Mouse (Mus musculus): Measurements from ENCODE around the gene Hat1. TPM values are rescaled to one million over a fixed set of nuclear protein-coding genes. Genes with fewer than 3 reads are reported as not detected.
"Not testable (repeated sequence)": the region's sequence is repeated elsewhere in the genome, so short reads cannot be mapped to it uniquely, and the experiment has no call there.

Gene Hat1
- polyA plus RNA-seq, 1 experiment from 2014 or later: 149 TPM

- H3K27ac ChIP-seq (ENCODE audit: low read depth): no peak overlapping the region
- no peaks in the 10 kb centered on the region for H3K27me3 ChIP-seq (ENCODE audit: insufficient read depth, low read length)
- H3K4me1 ChIP-seq (ENCODE audit: insufficient read depth): peaks cover 3% of the 10 kb centered on the region; the same call in 1 of the 2 replicates
- peak overlapping the region; percentile 72 for H3K4me3 ChIP-seq (ENCODE audit: low read depth, low read length)
- TF ChIP-seq CTCF (IDR thresholded peaks at IDR 0.05; ENCODE audit: low read depth): no peak
- no peak for ATAC-seq (ENCODE audit: insufficient read depth)
- H3K9me3 ChIP-seq (ENCODE audit: low read depth, low read length): no peaks in the 10 kb centered on the region
- peak overlapping the region; percentile 79 for H3K4me2 ChIP-seq
- WGBS: 7% methylated on average over 9 of the region's 9 CpGs
- peak; percentile 15 for DNase-seq
- peak overlapping the region; percentile 74 for H3K9ac ChIP-seq
- H3K36me3 ChIP-seq (ENCODE audit: insufficient read depth): no peaks in the 10 kb centered on the region
Observed at GRCm38 (mm10) chr2:71366618-71367124, 22.1 kb upstream of the Hat1 start.

DNA sequence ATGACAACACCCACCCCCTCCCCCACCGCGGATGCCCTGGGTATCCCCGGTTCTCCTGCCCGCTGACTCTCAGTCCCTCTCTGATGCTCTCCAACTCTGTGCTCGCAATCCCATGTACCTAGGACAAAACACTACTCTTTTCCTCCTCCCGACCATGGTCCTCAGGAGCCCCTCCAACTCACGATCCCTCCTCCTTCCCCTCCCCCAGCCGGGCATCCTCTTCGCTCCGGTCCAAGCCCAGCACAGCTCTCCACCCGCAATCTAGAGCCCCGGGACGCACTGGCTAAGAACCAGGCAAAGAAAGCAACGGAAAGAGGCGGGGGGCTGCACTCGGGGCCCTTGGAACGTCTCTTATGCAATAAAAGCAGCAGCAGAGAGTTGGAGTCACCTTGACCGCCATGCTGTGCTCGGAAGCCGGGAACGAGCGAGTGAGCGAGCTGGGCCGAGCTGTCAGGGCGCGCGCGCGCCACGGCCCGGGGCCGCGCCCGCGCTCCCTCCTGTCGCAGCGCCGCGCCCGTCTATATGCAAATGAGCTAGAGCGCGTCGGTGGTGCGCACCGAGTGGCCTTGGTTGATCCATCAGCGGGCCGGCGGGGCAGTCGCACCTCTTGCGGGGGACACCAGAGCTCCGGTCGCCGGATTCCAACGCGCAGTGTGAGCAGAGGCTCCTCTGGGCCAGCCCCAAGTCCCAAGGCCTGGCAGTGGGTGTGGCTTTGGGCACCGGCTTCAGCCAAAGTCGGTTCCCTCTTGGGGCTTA, 21.5 kb upstream of the Hat1 start, which contains the start of gene Slc25a12:
Slc25a12 (minus strand) TSS at position 625 of the 756 bp plus-strand sequence.
- WGBS: under 1% methylated on average over 57 of the region's 57 CpGs
- Histone ChIP-seq H3K4me2 (peak within 1 kb of the TSS; percentile 79), H3K9me3 (ENCODE audit: low read depth, low read length) (no peaks in the 10 kb centered on the region), H3K4me3 (ENCODE audit: low read depth, low read length) (peak within 1 kb of the TSS; percentile 72), H3K9ac (peak within 1 kb of the TSS; percentile 74), H3K36me3 (ENCODE audit: insufficient read depth) (no peaks in the 10 kb centered on the region), H3K4me1 (ENCODE audit: insufficient read depth) (peaks cover 3% of the 10 kb centered on the region; the same call in 1 of the 2 replicates), H3K27ac (ENCODE audit: low read depth) (peak within 1 kb of the TSS; percentile 63; the same call in 1 of the 2 replicates), H3K27me3 (ENCODE audit: insufficient read depth, low read length) (no peaks in the 10 kb centered on the region)
- ATAC-seq (ENCODE audit: insufficient read depth) (peak; percentile 95), DNase-seq (peak; percentile 93)
- no peak for TF ChIP-seq CTCF (IDR thresholded peaks at IDR 0.05; ENCODE audit: low read depth)

- no peaks in the 10 kb centered on the region for H3K9me3 ChIP-seq (ENCODE audit: low read depth, low read length)
- H3K27me3 ChIP-seq (ENCODE audit: insufficient read depth, low read length): no peaks in the 10 kb centered on the region
- no peak for TF ChIP-seq CTCF (IDR thresholded peaks at IDR 0.05; ENCODE audit: low read depth)
- H3K36me3 ChIP-seq (ENCODE audit: insufficient read depth): no peaks in the 10 kb centered on the region
- WGBS: 33% methylated on average over 8 of the region's 8 CpGs
- H3K4me3 ChIP-seq (ENCODE audit: low read depth, low read length): peak overlapping the region; percentile 72
- no peak overlapping the region for H3K9ac ChIP-seq
- ATAC-seq (ENCODE audit: insufficient read depth) (no peak), DNase-seq (peak; percentile 11)
- H3K27ac ChIP-seq (ENCODE audit: low read depth): no peak overlapping the region
- peaks cover 3% of the 10 kb centered on the region; the same call in 1 of the 2 replicates for H3K4me1 ChIP-seq (ENCODE audit: insufficient read depth)
- H3K4me2 ChIP-seq: peak overlapping the region; percentile 79
Observed at GRCm38 (mm10) chr2:71368086-71368485, 20.7 kb upstream of the Hat1 start.

- TF ChIP-seq CTCF (IDR thresholded peaks at IDR 0.05; ENCODE audit: low read depth): no peak
- Histone ChIP-seq H3K9me3 (ENCODE audit: low read depth, low read length) (no peaks in the 10 kb centered on the region), H3K27me3 (ENCODE audit: insufficient read depth, low read length) (no peaks in the 10 kb centered on the region), H3K9ac (no peak overlapping the region), H3K4me1 (ENCODE audit: insufficient read depth) (peaks cover 2% of the 10 kb centered on the region; the same call in 1 of the 2 replicates), H3K36me3 (ENCODE audit: insufficient read depth) (no peaks in the 10 kb centered on the region), H3K4me2 (no peak overlapping the region), H3K27ac (ENCODE audit: low read depth) (no peak overlapping the region), H3K4me3 (ENCODE audit: low read depth, low read length) (no peak overlapping the region)
- DNase-seq (peak; percentile 28), ATAC-seq (ENCODE audit: insufficient read depth) (no peak)
- 53% methylated on average over 5 of the region's 5 CpGs for WGBS
Observed at GRCm38 (mm10) chr2:71371790-71372189, 17.0 kb upstream of the Hat1 start.

- H3K9me3 ChIP-seq (ENCODE audit: low read depth, low read length); ATAC-seq (ENCODE audit: insufficient read depth); H3K4me3 ChIP-seq (ENCODE audit: low read depth, low read length); H3K27ac ChIP-seq (ENCODE audit: low read depth); H3K4me1 ChIP-seq (ENCODE audit: insufficient read depth); DNase-seq; H3K36me3 ChIP-seq (ENCODE audit: insufficient read depth); H3K9ac ChIP-seq; H3K27me3 ChIP-seq (ENCODE audit: insufficient read depth, low read length); H3K4me2 ChIP-seq: not testable (repeated sequence)
- 83% methylated on average over 4 of the region's 4 CpGs for WGBS
Observed at GRCm38 (mm10) chr2:71372261-71372660, 16.5 kb upstream of the Hat1 start.

DNA sequence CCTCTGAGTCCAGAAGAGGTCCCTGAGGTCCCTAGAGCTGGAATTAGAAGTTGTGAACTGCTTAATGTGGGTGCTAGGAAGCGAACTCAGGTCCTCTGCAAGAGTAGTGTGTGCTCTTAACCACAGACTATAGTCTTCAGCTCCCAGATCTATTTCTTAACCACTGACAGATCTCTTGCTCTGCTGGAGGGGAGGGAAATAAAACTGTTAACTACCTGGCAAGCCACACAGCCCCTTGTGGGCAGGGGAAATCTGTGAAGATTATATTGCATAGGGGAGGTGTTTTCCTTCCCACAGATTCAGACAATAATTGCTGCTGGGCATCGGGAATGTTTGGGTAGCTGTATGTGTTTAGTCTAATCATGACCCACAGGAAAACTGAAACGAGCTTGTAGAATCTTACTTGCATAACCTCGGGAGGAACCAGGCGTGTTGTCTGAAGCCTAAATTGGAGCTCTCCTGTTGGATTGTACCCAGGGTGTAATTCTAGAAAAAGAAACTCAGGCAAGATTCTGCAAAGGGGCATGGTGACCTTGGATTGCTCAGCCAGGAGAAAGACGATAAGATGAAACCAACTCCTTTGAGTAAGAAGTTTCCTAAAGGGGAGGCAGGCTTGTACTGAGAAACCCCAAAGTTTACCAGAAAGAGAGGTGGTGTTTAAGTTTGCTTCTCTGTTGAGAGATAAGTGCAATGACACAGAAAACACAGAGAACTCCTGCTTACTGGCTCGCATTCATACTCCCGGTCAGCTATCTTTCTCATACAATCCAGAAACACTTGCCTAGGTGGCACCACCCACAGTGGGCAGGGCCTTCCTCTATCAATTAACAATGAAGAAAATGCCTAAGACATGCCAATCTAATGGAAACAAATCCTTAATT, 14.2 kb upstream of the Hat1 start:
- Histone ChIP-seq H3K9me3 (ENCODE audit: low read depth, low read length) (no peaks in the 10 kb centered on the region), H3K9ac (no peak overlapping the region), H3K4me1 (ENCODE audit: insufficient read depth) (no peaks in the 10 kb centered on the region), H3K36me3 (ENCODE audit: insufficient read depth) (no peaks in the 10 kb centered on the region), H3K27me3 (ENCODE audit: insufficient read depth, low read length) (no peaks in the 10 kb centered on the region), H3K27ac (ENCODE audit: low read depth) (no peak overlapping the region), H3K4me2 (no peak overlapping the region), H3K4me3 (ENCODE audit: low read depth, low read length) (no peak overlapping the region)
- ATAC-seq (ENCODE audit: insufficient read depth) (no peak), DNase-seq (no peak)
- no peak for TF ChIP-seq CTCF (IDR thresholded peaks at IDR 0.05; ENCODE audit: low read depth)
- WGBS: 57% methylated on average over 8 of the region's 8 CpGs

All from lung, embryonic 14.5 days (tissue).